Mouse (Mus musculus): Measurements from ENCODE around the gene Olfr221.

Olfr221 gene

DNA sequence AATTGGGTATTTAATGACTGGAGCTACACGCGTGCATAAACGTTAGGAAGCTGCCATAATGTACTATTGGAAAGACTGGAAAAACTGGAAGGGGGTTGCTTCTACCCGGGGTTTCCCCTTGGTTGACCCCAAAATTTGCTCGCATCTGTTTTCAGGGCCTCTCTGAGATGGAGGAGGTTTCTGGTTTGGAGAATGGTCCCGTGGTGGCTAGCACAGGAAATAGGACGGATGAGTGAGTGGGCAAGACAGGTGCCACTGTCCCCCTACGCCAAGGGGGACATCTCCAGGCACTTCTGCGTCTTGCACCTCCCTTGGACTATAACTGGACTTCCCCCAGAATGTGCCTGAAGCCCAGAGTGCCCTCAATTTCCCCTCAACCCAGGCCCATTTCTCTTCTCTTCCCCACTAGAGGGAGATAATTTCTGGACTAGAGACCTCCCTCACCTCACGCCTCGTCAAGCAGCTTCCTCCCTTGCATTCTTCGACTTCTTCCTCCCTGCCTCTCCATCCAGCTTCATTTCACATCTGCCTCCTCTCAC, 23.1 kb downstream of the Olfr221 start:
- no peak for DNase-seq

DNA sequence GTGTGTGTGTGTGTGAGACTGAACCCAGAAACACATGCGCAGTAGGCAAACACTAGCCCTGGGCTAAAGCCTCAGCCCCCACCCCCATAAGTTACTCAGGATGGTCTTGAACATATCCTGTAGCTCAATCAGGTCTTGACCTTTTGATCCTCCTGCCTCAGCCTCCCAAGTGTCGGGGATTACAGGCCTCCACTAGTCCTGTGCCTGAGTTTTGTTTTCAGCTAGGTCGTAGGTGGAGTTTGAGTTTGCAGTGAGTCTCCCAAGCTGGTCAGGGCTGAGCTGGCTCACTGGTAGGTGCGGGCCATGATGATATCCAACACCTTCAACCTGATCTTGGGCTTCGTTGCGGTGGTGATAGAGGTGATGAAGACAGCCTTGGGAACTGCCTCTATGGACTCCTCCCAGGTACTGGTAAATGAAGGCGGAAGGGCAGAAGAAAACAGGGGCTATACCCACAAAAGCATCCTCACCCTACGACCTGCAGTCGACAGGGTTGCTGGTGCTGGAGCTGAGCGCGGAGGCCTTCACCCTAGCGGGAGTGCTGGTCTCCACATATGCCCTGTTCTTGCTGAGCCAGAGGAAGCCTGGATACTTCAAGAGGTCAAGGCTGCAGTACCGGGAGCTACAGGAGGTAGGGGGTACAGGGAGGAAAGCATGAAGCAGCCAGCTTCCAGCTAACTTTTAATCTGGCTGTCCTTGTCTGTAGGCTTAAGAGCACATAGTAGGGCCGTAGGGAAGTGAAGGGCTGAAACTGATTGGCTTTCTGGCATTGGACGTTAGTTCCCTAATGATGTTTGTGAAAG, 23.8 kb downstream of the Olfr221 start:
- peak; percentile 7 for DNase-seq

DNA sequence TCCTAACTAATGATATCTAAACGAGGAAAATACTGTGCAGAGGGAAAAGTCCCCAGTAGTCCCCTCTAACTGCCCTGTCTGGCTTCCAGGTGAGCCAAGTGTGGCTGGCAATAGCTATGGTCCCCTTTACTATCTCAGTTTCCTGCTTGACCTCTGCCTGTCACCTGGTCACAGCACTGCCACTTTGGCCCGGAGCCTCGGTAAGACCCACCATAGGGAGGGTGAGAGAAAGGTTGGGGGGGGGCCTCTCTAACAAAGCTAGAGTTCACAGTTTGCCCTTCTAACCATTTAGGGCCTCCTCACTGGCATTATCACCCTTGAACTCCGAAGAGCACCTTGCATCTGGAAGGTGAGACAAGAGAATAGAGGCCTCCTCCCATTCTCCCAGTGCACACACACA, 24.6 kb downstream of the Olfr221 start:
- no peak for DNase-seq

DNA sequence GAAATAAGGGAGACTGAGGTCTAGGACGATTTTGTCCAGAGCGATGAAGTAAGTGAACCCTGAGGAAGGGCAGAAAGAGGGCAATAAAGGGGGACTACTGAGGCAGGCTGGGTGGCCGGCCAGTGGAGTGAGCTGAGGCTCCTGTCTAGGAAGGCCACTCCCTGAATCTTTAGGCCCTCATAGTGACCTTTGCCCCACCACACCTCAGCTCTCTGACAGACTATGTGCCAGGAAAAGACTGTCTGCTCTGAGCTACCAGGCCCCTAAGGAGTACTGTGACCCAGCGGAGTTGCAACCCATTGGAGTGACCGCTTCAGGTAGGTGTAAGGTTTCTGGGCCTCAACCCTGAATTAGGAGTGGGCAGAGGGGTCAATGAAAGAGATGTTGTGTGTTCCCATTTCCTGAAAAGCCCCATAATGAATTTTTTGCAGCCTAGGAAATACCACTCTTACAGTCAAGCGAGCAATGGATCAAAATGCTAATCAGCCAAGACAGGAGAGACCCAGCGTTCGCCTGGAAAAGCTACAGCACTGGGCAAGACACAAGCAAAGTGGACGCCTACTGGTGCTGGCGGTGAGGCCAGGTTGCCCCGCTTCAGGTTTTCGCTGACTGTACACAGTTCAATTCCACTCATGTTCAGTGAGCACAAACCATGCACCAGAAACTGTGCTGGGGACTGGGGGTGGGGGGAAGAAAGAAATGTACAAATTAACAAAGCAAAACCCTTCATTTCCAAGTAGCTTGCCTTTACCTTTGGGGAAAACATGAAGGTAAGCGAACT, 25.4 kb downstream of the Olfr221 start:
- DNase-seq, result no peak

DNA sequence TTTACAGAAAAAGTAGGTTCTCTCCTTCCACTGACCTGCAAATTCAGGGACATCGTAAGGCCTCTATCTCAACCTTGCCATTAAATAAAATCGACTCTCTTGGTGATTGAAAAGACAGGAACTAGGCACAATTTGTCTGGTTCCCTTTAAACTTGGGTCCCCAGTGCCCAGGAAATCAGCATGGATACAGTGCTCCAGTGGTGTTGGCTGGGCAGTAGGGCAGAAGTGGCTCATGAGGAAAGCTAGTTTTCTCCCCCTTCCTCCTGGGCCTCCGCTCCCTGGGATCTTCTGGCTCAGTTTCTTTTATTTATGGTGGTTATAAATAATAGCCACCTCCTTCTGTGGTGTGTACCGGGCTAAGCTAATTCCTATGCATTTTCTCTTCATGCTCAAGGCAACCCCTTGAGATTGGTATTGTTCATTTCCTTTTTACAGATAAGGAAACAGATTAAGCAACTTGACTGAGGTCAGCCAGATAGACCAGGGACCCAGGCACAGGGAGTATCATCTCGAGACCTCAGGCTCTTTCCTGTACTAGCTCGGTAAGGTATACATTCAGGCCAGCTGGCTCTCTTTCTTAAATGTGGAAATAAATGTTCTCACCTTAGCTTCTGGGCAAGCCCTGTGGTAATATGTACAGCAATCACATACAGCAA, 26.7 kb downstream of the Olfr221 start, which contains the start of gene Tmem253:
TSS of gene Tmem253 (plus strand) at position 214 of the 656 bp plus-strand sequence.
- DNase-seq, result no peak

DNA sequence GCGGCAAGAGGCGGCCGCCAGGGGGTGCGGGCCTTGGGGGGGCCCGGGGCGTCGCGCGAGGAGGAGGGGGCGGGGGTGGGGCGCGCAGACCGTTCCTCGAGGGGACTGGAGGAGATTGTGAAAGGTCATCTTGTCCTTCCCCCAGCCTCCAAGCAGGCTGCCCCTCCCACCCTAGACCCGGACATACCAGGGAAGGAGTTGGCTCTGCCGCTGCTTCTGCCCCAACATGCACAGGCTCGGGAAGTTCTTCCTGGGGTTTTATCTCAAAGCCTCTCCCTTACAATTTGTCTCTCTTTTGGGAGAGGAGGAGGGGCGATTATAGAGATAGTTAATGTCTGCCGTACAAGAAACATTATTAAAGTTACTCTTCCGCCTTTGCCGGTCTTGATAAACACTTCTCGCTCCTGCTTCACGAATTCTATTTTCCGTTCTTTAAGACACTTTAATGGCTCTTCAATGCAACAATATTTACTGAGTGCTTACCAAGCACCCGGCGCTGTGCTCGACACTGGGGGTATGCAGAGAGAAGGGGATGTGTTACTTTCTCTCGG, 27.4 kb downstream of the Olfr221 start:
- no peak for DNase-seq

DNA sequence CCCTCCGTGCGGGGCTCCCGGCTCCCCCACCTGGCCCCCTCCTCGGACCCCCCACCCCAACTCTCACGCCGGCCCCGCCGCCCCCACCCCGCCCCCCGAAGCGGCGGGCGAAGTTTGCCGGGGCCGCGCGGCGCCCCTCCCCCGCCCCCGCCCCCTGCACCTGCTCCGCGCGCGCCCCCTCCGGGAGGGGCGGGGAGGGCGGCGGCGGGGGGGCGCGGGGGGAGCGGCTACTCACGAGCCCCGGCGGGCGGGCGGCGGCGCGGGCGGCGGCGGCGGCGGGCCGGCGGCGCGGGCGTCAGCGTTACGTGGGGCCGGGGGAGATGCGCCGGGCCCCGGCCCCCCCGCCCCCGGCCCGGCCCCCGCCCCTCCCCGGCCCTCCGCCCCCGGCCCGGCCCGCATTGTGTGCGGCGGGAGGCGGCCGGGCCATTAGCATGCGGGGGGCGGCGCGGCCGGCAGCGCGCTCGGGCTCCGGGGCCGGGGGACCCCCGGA, 27.9 kb downstream of the Olfr221 start:
- no peak for DNase-seq

DNA sequence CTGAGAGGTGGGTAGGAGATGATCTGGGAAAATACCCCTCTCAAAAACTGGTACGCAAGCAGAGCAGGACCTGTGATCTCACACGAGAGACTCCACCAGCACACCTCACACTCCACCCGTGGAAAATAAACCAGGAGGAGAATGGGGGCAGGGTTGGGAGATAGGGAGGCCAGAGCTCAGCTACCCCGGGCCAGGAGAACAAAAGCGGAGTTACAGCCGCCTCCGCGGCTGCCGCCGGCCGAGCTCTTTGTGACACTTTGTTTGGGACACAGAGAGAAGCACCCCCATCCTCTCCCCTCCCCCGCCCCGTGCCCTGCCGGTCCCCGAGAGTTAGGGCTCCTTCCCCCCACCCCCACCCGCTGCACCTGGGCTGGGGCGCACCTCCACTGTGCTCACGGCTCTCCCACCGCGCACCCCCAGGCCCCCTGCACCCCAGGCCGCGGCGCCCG, 28.5 kb downstream of the Olfr221 start:
- no peak for DNase-seq

DNA sequence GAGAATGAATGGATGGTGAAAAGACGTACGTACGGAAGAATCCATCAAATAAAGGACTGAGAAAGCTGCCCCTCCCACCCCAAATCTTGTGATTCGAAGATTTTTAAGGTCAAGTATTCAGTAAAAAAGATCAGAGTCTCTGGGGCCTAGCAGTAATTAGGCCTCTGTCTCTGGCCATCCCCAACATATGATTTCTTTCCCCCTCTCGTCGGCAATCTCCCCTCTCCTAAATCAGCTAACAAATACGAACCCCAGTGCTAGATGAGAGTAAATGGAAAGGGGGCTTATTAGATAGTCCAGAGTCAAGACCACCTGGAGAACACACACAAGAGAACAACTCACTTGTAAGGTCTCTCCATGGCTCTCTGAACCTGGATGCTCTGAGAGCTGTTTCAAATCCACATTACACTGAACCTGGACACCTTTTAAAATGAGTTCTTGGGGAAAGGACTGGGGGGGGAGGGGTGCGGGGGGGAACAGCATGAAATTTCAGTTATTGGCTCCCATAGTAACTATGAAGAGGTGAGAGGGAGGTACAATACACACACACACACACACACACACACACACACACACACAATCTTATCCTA, 29.1 kb downstream of the Olfr221 start:
- no peak for DNase-seq

DNA sequence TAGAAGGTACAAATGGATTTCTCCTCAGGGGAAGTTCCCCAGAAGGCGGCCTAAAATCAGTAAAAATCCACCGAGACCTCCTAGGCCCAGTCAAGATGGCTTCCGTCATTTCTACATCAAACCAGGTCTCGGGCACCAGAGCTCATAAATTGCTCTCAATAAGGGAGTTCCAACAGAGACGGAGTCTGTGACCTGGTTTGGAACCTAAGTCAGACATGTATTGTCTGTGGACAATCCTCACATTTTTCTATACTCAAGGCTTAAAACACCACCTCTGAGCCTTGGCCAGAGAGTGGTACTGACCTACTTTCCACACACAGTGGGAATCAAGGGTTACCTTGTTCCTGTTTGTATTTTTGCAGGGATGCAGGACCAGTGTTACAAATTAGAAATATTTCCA, 29.7 kb downstream of the Olfr221 start:
- no peak for DNase-seq

DNA sequence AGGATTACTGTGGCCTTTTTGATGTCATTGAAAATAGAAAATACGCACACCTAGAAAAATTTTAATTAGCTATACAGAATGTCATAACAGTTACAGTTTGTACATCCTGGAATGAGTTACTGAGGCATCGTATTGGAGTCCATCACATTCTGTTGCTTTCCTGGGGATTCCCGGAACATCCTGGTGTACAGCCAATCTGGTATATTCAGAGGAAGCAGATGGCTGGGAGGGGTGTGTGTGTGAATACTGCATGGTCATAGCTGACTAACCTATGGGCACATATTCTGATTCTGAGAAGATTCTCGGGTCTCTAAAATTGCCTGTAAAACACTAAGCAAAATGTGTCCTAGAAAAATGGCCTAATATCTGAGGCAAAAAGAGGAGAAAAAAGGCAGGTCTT, 30.2 kb downstream of the Olfr221 start:
- peak; percentile 67 for DNase-seq

DNA sequence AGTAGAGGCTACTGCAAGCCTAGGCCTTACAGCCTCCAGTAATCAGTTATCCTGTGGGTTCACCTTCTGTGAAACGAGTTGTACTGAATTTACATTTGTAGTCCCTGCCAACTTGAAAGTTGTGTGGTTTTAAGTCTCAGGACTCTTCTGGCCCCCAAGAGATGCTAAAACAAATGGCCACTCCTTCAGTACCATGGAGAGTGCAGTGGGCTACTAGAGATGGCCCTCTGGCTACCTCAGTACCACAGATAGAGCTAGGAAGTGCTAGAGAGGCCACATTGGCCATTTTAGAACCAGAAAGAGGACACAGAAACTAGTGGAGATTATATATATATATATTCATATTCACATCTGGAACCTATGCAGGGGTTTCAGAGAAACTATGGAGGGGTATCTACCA, 30.6 kb downstream of the Olfr221 start:
- DNase-seq, result no peak

DNA sequence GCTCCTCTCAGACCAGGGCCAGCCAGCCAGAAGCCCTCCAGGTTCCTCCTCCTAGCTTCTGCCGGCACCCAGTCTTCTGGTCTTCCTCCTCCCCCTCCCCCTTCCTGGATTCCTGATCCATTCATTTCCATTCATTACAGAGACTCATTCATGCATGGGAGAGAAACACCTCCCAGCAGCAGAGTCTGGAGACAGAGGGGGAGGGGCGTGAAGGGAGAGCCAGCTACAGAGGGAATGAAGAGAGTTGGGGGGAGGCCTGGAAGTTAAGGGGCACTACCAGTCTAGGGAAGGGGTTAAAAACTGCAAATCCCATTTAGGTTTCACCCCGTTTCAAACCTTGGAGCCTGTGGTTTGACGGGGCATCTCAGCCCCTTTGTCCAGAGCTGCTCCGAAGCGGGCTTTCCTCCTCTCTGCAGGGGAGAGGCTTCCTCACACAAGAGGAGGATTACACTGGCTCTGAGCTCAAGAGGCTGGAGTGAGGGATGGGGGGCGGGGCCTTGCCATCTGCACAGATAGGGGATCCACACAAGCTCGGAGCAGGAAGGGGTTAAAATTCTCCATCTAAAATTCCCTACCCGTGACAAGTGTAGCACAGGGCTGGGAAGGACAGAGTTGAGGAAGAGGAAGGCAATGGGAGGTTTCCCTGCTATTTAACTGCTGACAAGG, 31.7 kb downstream of the Olfr221 start:
- DNase-seq, result no peak

DNA sequence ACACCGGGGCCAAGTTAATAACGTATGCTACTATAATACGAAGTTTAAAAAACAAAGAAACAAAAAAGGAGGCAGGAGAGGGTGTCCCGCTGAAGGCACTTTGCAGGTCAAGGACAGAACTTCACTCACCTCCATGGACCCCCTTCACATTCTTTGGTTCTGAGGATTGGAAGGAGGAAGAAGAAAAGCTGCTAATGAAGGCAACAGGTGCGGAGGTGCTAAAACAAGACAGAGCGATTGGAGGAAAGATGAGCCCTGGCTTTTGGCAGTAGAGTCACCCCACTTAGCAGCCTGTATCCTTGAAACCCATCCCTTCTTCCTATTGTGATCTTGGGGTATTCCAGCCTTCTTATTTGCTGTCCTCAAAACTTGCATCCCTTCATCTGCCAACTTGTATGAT, 32.4 kb downstream of the Olfr221 start:
- no peak for DNase-seq

DNA sequence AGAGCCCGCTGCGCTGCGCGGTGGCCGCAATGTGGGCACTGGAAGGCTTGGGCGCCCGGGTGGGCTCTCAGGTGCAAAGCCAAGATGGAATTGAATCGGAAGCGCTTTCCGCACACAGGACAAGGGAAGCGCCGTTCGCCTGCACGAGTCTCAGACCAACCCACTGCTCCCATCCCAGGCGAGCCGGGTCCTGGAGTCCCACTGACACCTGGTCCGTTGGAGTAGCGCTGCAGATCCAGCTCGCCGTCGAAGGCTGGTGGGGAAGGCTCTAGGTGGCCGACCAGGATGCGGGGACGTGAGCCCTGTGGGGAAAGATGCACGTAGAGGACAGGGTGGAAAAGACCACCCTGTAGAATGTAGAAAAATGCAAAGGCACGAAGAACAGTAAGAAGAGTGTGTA, 32.9 kb downstream of the Olfr221 start:
- no peak for DNase-seq

DNA sequence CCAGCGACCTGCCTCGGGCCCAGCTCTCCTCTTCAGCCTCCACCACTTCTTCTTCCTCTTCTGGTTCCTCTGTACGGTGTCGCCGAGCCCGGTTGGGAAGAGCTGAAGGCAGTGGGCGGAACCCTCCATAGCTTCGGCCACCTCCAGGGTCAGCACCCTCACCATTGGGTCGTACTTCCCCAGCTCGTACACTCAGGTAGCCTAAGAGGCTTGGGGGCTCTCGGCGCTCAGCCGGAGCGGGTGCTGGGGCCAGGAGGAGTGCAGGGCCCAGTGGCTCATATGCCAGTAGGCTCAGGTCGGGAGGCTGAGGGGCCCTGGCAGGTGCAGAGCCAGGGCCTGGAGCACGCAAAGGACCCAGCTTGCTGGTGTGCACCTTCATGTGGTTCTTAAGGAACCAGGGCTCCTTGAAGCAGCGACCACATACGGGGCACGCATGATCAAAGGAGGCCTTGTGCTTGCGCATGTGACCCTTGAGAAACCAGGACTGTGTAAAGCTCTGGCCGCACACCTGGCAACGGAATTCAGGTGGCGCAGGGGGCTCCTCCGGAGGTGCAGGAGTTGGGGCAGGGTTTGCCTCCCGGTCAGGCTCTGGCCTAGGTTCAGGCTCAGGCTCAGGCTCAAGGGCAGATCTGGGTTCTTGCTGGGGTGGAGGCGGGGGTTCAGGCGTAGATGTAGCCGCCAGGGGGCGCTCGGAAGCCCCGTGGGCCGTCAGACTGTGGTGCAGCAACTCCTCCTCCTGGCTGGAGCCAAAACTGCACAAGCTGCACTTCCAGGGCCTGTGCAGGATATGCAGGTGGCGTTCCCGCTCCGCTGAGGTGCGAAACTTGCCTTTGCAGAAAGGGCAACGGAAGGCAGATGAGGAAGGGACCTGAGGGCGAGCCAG, 33.7 kb downstream of the Olfr221 start:
- peak; percentile 90 for DNase-seq

DNA sequence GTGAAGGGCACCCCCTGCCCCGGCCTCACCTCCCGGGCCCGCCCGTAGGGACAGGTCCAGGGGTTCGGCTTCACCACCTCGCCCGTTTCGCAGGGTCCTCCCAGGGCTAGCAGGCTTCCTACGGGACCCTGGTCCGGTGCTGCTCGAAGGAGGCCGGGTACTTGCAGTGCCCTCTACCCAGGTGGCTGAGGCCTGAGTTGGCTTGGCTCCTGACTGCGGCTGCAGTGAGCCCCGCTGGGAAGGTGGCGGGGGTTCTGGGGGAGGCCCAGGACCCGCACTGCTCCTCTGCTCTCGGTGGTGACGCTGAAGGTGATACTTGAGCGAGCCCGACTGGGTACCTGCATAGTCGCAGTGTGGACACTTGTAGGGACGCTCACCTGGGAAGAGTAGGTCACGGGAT, 35.5 kb downstream of the Olfr221 start:
- DNase-seq, result no peak

DNA sequence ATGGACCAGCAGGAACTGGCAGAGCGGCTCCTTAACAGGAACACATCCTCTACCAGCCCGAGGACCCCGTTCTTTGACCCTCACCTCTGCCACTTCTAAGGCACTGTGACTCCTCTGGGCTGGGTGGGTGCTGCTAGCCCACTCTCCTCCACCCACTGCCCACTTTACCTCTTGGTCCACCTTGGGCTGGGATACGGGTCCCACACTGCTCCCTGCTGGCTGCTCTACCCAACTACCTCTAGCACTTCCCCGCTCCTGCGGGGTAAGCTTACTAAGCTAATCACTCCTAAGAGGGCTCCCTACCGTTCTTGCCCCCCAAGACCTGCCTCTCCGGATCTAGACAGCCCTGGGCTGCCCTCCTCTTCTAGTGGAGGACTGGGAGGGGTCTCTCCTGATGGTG, 36.0 kb downstream of the Olfr221 start:
- no peak for DNase-seq

DNA sequence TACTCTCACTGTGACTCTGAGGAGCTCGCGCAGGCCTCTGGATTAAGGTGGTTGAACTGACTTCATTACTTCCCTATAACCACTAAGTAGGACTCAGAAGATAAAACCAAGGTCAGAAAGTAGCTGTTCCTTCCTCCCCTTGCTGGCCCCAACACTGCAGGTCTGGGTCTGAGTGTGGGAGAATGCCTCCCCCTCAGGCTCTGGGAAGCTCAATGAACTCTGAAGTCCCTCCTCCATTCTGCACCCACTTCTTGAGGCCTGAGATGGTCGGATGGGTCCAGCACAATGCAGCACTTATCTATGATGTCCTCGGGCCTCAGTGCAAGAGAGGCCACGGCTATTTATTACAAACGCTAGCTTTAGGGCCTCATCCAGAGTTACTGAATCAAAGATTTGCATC, 36.6 kb downstream of the Olfr221 start:
- DNase-seq, result no peak

DNA sequence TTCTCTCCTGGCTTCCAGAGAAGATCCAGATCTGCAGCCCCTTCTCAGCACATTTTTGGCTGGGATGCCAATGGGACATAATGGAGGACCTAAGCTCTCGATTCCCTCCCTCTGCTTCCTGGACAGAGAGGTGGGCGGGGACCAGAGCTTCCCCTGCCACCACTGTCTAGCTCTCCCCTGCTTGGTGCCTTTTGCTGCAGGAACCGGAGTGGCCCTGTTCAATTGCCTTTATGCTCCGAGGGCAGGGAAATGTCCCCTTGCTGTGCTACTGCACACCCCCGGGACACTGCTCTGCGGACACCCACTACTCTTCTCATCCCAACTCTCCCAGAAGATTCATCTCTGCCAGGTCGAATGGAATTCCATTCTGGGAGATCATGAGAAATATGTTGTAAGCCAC, 37.1 kb downstream of the Olfr221 start:
- DNase-seq, result no peak

DNA sequence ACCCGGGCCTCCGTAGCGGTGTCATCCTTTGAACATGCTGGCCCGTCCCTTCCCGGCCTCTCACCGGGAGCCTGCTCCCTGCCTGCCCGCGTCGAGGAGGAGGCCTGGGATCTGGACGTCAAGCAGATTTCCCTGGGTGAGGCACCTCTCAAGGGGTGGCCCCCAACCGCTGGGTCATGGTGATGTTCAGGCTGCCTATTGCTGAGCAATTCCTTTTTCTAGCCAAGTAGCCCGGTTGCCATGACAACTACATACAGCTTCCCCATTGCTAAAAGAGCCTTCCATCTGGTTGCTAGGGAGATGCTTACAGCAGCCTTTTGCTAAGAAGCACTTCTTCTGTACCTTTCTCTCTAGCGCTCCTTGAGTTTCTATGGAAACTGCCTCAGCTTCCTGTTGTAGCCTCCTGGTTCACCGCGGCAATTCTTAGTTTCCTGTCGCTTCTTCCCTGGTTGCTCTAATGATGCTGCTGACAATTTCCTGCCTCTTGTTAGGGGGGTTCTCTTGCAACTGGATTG, 38.2 kb downstream of the Olfr221 start:
- DNase-seq, result peak; percentile 76
